Mouse (Mus musculus) forebrain, embryonic 16.5 days (tissue): ENCODE data around the gene Slc22a23. TPM values are rescaled to one million over a fixed set of nuclear protein-coding genes. Genes with fewer than 3 reads are reported as not detected.
A peak's percentile ranks its signal among the peaks of the same experiment; 100 is the strongest.

ENCODE experiments used
- ATAC-seq: fragments of 200-750 bp; cut with Nextera tagmentation; 2 replicates; pipeline ENCODE4 v1.8.0; 2017; ENCODE audit warnings: mild to moderate bottlenecking, moderate library complexity
- H3K27ac ChIP-seq: fragments of 300-500 bp; sonication (generic); 2 replicates; pipeline ENCODE4 v1.5.1; 2014; ENCODE audit warnings: low read length, control low read depth
- H3K27me3 ChIP-seq: fragments of 300-500 bp; sonication (generic); replicated peaks from 2 replicates; pipeline ENCODE4 v1.6.1; 2014; ENCODE audit warnings: low read length; ENCODE audit not compliant: control insufficient read depth, insufficient read depth
- H3K36me3 ChIP-seq: fragments of 300-500 bp; sonication (generic); 2 replicates; pipeline ENCODE4 v1.6.1; 2014; ENCODE audit not compliant: control insufficient read depth, insufficient read depth
- H3K4me1 ChIP-seq: fragments of 300-500 bp; sonication (generic); replicated peaks from 2 replicates; pipeline ENCODE4 v1.6.1; 2014; ENCODE audit warnings: low read length; ENCODE audit not compliant: control insufficient read depth, insufficient read depth
- H3K4me2 ChIP-seq: fragments of 300-500 bp; sonication (generic); 2 replicates; pipeline ENCODE4 v1.6.1; 2014; ENCODE audit warnings: mild to moderate bottlenecking, low read length, control low read depth
- H3K4me3 ChIP-seq: fragments of 300-500 bp; sonication (generic); replicated peaks from 2 replicates; pipeline ENCODE4 v1.5.1; 2014; ENCODE audit warnings: mild to moderate bottlenecking, low read length, control low read depth
- H3K9ac ChIP-seq: fragments of 300-500 bp; sonication (generic); replicated peaks from 2 replicates; pipeline ENCODE4 v1.6.1; 2014; ENCODE audit warnings: low read depth, low read length, control low read depth
- H3K9me3 ChIP-seq: fragments of 300-500 bp; sonication (generic); 2 replicates; pipeline ENCODE4 v1.6.1; 2016; ENCODE audit warnings: low read length; ENCODE audit not compliant: control insufficient read depth
- WGBS: fragments of 180-500 bp; shearing (Covaris S2); extraction: QIAGEN DNeasy Blood & Tissue Kit; methylation state at CpG from one replicate; pipeline ENCODE4 v1.1.7; 2014; 5-methylcytosine and 5-hydroxymethylcytosine counted together
- polyA plus RNA-seq: library from polyadenylated mRNA; unstranded; fragments of >200 nt; fragmentation: Nextera tagmentation; extraction: Ambion mirVana; gene quantifications from 2 replicates; pipeline ENCODE4 v1.2.1, GENCODE M21; 2015

Slc22a23 gene
- polyA plus RNA-seq, 1 experiment from 2014 or later, result 11.2 TPM

DNA sequence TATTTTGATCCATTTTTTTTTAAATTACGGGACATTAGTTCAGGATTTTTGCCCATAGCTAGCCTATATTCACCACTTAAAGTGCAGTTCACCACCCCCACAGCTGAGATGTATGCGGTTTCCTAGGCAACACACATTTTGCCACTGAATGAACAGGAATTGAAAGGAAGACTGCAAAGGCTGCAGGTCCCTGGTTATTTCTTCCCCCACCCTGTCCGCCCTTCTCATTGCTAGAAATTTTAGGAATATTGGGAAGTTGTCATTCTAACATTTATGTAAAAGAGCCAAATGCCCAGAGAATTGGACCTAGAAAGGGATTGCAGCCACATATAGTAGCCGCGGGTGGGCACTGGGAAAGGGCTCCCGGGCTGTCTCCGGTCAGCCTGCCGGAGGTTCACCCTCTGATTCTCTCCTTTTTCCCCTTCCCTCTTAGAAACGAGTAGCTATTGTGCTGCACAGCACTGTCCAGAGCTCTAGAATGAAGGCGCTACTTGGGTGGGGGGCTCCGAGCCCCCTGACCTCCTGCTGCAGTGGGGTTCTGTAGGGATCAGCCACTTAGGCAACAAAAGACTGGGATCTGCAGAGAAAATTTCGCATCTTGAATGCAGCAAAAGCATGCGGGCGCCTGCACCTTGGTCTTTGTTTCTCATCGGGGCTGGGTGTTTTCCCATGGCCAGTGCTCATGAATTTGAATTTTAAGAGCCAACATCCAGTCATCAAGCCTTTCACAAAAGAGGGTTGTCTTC, 211.5 kb downstream of the Slc22a23 start:
- under 1% methylated on average over 15 of the region's 15 CpGs for WGBS
- peaks cover 52% of the 10 kb centered on the region for H3K4me1 ChIP-seq
- ATAC-seq, result no peak
- H3K9me3 ChIP-seq, result no peaks in the 10 kb centered on the region
- peak overlapping the region; percentile 98 for H3K4me2 ChIP-seq
- peak overlapping the region; percentile 99 for H3K9ac ChIP-seq
- peak overlapping the region; percentile 100 for H3K27ac ChIP-seq
- no peaks in the 10 kb centered on the region for H3K27me3 ChIP-seq
- no peaks in the 10 kb centered on the region for H3K36me3 ChIP-seq
- peak overlapping the region; percentile 99 for H3K4me3 ChIP-seq

DNA sequence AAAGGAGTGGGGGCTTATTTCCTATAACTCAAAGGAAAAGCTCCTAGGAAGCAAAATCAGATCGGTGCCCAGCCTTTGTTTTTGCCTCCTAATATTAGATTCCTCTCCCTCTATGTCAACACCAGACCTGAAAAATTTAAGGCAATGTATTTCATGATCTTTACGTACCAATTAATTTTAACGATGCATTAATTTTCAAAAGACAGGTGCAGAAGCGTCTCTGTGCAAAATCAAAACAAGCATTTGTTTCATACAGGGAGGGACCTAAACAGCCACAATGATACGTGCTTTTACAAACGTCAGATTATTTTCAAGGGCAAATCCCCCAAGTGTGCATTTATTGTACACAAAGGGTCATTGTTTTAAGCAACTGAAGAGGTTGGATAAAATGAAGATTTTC, 212.1 kb downstream of the Slc22a23 start:
- H3K36me3 ChIP-seq, result no peaks in the 10 kb centered on the region
- H3K27me3 ChIP-seq, result no peaks in the 10 kb centered on the region
- H3K4me2 ChIP-seq, result peak overlapping the region; percentile 98
- no peak for ATAC-seq
- 1% methylated on average over 6 of the region's 6 CpGs for whole genome bisulfite sequencing
- H3K9ac ChIP-seq, result peak overlapping the region; percentile 99
- peak overlapping the region; percentile 100 for H3K27ac ChIP-seq
- peak overlapping the region; percentile 99 for H3K4me3 ChIP-seq
- H3K4me1 ChIP-seq, result peaks cover 52% of the 10 kb centered on the region
- no peaks in the 10 kb centered on the region for H3K9me3 ChIP-seq

DNA sequence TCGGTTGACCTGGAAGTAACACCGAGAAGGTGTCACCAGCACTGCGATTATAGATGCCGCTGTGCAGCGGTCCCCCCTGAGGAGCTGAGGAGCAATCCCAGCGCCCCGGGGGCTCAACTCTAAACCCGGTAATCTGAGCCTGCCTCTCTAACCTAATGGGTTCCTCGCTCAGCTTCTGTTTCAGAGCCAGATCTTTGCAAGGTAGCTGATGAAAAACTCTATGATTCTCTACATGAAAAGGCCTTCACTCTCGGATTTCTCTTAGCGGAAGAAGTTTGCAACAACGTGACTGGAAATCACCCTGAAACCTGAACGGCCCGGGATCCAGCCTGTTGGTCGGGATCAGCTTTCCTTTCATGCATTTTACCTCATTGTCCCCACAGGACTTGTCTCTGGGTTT, 212.7 kb downstream of the Slc22a23 start:
- H3K4me2 ChIP-seq, result peak overlapping the region; percentile 98
- no peaks in the 10 kb centered on the region for H3K36me3 ChIP-seq
- ATAC-seq, result no peak
- no peaks in the 10 kb centered on the region for H3K9me3 ChIP-seq
- peaks cover 52% of the 10 kb centered on the region for H3K4me1 ChIP-seq
- peak overlapping the region; percentile 99 for H3K4me3 ChIP-seq
- 2% methylated on average over 15 of the region's 15 CpGs for WGBS
- peak overlapping the region; percentile 100 for H3K27ac ChIP-seq
- H3K27me3 ChIP-seq, result no peaks in the 10 kb centered on the region
- peak overlapping the region; percentile 99 for H3K9ac ChIP-seq

DNA sequence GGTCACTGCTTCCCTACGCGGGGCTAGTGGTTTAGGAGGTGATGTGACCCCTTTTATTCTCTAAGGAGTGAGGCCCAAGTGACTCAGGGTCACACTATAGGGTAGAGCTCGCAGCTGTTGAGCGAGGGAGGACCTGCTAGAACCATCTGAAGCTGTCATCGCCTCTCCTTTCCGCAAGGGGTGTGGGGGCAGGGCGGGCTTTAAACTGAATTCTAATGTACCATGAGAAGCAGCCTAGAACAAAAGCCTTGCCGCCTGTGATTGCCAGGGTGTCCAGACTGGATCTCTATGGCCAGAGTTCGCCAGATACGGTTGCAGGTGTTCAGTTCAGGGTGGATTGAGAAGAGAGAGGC, 213.3 kb downstream of the Slc22a23 start:
- Histone ChIP-seq H3K27ac (peak overlapping the region; percentile 100), H3K27me3 (no peaks in the 10 kb centered on the region), H3K9me3 (no peaks in the 10 kb centered on the region), H3K4me2 (peak overlapping the region; percentile 98), H3K9ac (peak overlapping the region; percentile 99), H3K4me1 (peaks cover 47% of the 10 kb centered on the region), H3K36me3 (peaks cover under 1% of the 10 kb centered on the region; the same call in 1 of the 2 replicates), H3K4me3 (peak overlapping the region; percentile 99)
- ATAC-seq, result peak; percentile 22
- WGBS, result under 1% methylated on average over 10 of the region's 10 CpGs

DNA sequence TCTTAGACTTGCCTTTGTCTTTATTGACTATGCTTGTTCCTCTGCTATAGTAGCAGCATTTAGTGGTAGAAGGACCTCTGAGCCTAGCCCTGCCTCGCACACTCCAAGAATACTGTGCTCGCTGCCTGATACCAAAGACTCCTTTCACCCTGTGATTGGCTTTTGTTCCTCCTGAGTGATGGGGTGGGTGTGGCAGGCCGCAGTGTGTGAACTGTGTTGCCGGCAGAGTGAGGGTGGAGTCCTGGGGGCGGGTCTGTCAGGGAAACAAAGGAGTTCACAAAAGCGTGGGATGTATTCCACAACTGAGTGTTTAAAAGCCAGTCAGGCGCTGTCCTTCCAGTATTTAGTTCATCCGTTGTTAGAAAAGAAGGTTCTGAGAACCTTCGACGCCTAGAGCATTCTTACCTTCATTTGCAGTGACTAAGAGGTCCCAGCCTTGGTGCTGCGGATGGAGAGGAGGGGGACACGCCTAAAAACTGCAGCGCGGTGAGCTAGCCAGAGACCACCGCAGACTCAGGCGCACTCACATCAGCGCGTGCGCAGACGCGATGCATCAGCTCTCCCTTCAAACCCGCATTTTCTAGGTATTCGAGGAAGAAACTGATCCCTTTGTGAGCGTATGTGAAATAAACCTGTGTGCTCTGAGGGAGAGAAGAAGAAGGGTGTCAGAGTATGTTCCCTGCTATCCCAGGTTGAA, 213.8 kb downstream of the Slc22a23 start:
- H3K9ac ChIP-seq, result peak overlapping the region; percentile 99
- H3K27me3 ChIP-seq, result no peaks in the 10 kb centered on the region
- H3K36me3 ChIP-seq, result peaks cover 4% of the 10 kb centered on the region; the same call in 1 of the 2 replicates
- 0% methylated on average over 24 of the region's 24 CpGs for WGBS
- H3K27ac ChIP-seq, result peak overlapping the region; percentile 100
- peak overlapping the region; percentile 99 for H3K4me3 ChIP-seq
- H3K4me2 ChIP-seq, result peak overlapping the region; percentile 98
- H3K4me1 ChIP-seq, result peaks cover 42% of the 10 kb centered on the region
- peak; percentile 68 for ATAC-seq
- no peaks in the 10 kb centered on the region for H3K9me3 ChIP-seq

DNA sequence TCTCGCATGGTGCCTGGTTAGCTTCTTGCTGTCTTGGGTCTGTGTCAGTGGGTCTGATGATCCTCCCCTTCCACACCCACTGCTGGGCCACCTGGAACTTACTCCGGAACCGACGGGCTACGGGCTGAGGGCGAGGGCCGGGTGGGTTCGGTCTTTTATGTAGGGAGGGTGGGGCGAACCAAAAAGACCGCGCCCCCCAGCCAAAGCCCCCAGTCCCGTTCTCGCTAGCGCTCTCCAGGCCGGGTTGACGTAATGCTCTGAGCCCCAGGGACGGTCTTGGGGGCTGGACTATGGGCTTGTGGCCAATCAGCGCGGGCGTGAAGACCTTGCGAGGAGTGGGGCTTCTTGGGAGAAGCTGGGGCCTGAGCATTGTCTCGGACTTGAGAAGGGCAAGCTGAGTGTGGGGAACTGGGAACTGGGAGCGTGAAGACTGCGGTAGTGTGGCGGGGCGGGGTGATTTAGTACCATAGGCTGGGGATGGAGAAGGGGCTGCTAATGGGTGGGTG, 214.7 kb downstream of the Slc22a23 start, which contains the start of gene Tubb2b:
TSS of gene Tubb2b (minus strand) at position 241 of the 506 bp plus-strand sequence.
- peak within 1 kb of the TSS; percentile 99 for H3K9ac ChIP-seq
- peak; percentile 90 for ATAC-seq
- H3K27ac ChIP-seq, result peak within 1 kb of the TSS; percentile 100
- H3K9me3 ChIP-seq, result no peaks in the 10 kb centered on the region
- H3K4me1 ChIP-seq, result peaks cover 42% of the 10 kb centered on the region
- H3K4me2 ChIP-seq, result peak within 1 kb of the TSS; percentile 98
- no peaks in the 10 kb centered on the region for H3K27me3 ChIP-seq
- 0% methylated on average over 26 of the region's 26 CpGs for WGBS
- peaks cover 4% of the 10 kb centered on the region; the same call in 1 of the 2 replicates for H3K36me3 ChIP-seq
- peak within 1 kb of the TSS; percentile 99 for H3K4me3 ChIP-seq

DNA sequence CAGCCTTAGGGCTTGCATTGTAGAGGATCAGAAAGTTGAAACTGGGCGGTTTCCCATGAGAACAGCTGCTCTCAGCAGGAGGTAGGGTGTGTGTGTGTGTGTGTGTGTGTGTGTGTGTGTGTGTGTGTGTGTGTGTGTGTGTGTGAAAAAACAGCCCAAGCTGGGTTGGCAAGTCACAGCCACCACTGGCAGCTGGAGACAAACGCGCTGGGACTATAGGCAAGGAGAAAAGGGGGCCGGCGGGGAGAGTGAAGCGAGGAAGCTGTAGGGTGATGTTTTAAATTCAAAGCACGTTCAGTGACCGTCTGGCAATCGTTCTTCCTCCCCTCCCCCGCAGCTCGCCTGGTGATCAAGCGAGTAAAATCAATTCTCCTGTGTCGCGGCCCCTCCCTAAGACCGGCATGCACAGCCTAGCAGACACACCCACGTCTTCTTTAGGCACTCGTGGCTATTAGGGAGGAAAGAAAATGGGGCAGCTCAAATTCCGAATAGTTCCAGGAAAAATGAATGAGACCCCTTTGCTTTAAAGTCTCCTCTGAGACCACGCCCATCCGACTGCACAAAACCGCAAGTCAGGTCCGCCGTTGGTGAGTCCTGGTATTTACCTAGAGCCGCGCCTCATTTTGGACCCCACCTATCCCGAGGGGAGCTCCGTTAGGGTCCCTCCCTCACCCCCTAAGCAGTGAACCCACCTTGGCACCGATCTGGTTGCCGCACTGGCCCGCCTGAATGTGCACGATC, 215.3 kb downstream of the Slc22a23 start:
- Histone ChIP-seq H3K4me2 (peak overlapping the region; percentile 98), H3K27ac (peak overlapping the region; percentile 100), H3K9ac (peak overlapping the region; percentile 99), H3K4me3 (peak overlapping the region; percentile 99), H3K9me3 (no peaks in the 10 kb centered on the region), H3K36me3 (peaks cover 4% of the 10 kb centered on the region; the same call in 1 of the 2 replicates), H3K4me1 (peaks cover 43% of the 10 kb centered on the region), H3K27me3 (no peaks in the 10 kb centered on the region)
- peak; percentile 2; the same call in 1 of the 2 replicates for ATAC-seq
- under 1% methylated on average over 30 of the region's 31 CpGs for WGBS
